Mouse (Mus musculus) large intestine, adult 2 months (tissue): ENCODE results near the gene Irf2. TPM values are rescaled to one million over a fixed set of nuclear protein-coding genes. Genes with fewer than 3 reads are reported as not detected.
"Not testable (repeated sequence)": the region's sequence is repeated elsewhere in the genome, so short reads cannot be mapped to it uniquely, and the experiment has no call there.

Source experiments
- DNase-seq: peaks from one replicate; pipeline ENCODE4 v3.0.0-alpha.2; 2012; ENCODE audit warnings: low read depth, low spot score
- WGBS: fragments of 180-500 bp; shearing (Covaris S2); methylation state at CpG from one replicate; pipeline ENCODE4 v1.1.7; 2018; 5-methylcytosine and 5-hydroxymethylcytosine counted together
- polyA plus RNA-seq: library from polyadenylated mRNA; depleted of rRNA; stranded (reverse); fragments of >200 nt; gene quantifications from 2 replicates; pipeline ENCODE4 v1.2.3, GENCODE M21; 2012

The Irf2 gene
- polyA plus RNA-seq, 1 experiment = 13.2 TPM

GRCm38 (mm10) chr8:46721065-46721845, 18.3 kb upstream of the Irf2 start:
- 82% methylated on average over 11 of the region's 11 CpGs for WGBS

DNA sequence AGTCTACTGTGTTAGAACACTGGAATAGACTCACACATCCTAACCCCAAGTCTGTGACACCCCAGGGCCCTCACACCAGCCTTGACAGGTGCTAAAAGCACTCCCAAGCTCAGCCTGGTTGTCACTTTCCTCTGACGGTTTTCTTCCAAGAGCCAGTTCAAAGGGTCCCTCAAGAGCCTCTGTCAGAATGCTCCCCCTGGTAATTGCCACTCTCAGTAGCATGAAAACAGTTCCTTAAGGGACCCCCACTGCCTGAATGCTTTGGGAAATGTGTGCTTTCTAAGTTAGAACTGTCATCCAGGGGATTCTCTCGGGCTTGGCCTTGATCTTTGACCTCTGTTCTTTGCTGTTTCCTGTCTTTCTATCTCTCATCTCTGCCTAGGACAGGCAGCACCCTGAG, 17.0 kb upstream of the Irf2 start:
- DNase-seq = no peak
- WGBS = 52% methylated on average over 2 of the region's 2 CpGs

More at GRCm38 (mm10) chr8:46721065-46721845, 18.3 kb upstream of the Irf2 start:
- no peak for DNase-seq

- 46% methylated on average over 2 of the region's 2 CpGs for WGBS
- DNase-seq = no peak
Measured at GRCm38 (mm10) chr8:46726383-46726782, 13.1 kb upstream of the Irf2 start.

- not testable (repeated sequence) for DNase-seq
- 95% methylated on average over 1 of the region's 1 CpGs for WGBS
Measured at GRCm38 (mm10) chr8:46729671-46730070, 9.9 kb upstream of the Irf2 start.

GRCm38 (mm10) chr8:46732381-46732915, 7.1 kb upstream of the Irf2 start:
- WGBS = 83% methylated on average over 7 of the region's 7 CpGs
- no peak for DNase-seq

GRCm38 (mm10) chr8:46733603-46734002, 5.9 kb upstream of the Irf2 start:
- no peak for DNase-seq
- 84% methylated on average over 8 of the region's 8 CpGs for WGBS

GRCm38 (mm10) chr8:46735505-46735904, 4.0 kb upstream of the Irf2 start:
- DNase-seq = no peak
- 89% methylated on average over 11 of the region's 11 CpGs for WGBS

- no peak for DNase-seq
- 87% methylated on average over 3 of the region's 3 CpGs for WGBS
Measured at GRCm38 (mm10) chr8:46736260-46736659, 3.3 kb upstream of the Irf2 start.

DNA sequence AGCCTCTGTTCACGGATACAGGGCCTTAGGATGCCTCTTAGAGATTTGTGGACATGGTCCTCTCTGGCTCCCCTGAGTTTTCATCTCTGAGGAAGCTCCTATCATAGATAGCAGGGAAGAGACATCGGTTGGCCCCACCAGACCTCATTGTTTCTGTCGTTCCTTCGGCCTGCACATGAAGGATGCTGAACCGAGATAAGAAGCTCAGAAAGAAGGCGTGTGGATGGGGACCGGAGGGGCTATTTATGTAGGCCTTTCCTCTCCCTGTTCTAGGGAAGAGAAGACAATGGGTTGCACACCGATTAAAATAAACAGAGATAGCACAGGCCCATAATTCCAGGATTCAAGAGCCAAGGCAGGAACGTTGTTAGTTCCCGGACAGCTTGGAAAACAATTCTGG, 2.1 kb upstream of the Irf2 start:
- 86% methylated on average over 10 of the region's 10 CpGs for WGBS
- no peak for DNase-seq

DNA sequence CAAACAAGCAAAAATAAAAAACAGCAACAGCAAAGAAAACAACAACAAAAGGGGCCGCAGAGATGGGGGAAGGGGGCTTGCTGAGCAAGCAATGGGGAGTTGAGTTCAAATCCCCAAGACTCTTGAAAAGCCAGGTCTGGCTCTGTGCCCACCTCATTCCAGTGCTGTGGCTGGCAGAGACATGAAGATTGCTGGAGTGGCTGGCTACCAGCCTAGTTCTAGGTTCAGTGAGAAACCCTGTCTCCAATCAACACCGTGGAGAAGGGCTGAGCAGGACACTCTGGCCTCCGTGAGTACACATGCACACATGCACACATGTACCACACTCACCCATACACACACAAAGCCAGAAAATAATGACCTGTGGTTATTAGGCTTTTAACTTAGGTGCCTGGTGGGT, 1.6 kb upstream of the Irf2 start:
- no peak for DNase-seq
- 52% methylated on average over 3 of the region's 3 CpGs for WGBS

DNA sequence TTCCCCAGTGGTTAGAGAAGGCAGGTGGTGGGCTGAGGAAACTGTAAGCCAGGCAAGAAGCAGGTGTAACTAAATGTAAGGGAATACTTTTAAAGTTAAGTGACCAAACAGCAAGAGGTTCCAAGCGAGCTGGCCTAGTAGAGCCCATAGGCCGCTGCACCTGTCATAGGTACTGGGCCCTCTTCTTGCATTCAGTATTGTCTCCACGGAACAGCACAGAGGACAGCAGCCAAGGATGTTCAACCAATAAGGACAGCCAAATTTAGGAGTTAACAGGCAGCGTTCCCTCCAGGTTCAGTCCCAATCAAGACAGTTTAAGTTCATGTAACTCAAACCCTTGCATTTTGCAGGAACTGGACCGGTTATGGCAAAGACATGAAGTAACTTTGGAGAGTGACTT, 931 bp upstream of the Irf2 start:
- WGBS = 14% methylated on average over 5 of the region's 5 CpGs
- no peak for DNase-seq

GRCm38 (mm10) chr8:46739956-46740512, 502 bp downstream of the Irf2 start:
- under 1% methylated on average over 22 of the region's 22 CpGs for whole genome bisulfite sequencing
- DNase-seq = no peak

- no peak for DNase-seq
- whole genome bisulfite sequencing = under 1% methylated on average over 97 of the region's 97 CpGs
Measured at GRCm38 (mm10) chr8:46740513-46741280, 1.2 kb downstream of the Irf2 start.

- 0% methylated on average over 28 of the region's 28 CpGs for WGBS
- no peak for DNase-seq
Measured at GRCm38 (mm10) chr8:46741281-46741791, 1.8 kb downstream of the Irf2 start.

GRCm38 (mm10) chr8:46741991-46742690, 2.6 kb downstream of the Irf2 start:
- DNase-seq = no peak
- WGBS = 5% methylated on average over 8 of the region's 8 CpGs

- 8% methylated on average over 5 of the region's 5 CpGs for WGBS
- DNase-seq = no peak
Measured at GRCm38 (mm10) chr8:46742691-46743082, 3.2 kb downstream of the Irf2 start.

GRCm38 (mm10) chr8:46745464-46745863, 5.9 kb downstream of the Irf2 start:
- no peak for DNase-seq
- 79% methylated on average over 1 of the region's 1 CpGs for WGBS

DNA sequence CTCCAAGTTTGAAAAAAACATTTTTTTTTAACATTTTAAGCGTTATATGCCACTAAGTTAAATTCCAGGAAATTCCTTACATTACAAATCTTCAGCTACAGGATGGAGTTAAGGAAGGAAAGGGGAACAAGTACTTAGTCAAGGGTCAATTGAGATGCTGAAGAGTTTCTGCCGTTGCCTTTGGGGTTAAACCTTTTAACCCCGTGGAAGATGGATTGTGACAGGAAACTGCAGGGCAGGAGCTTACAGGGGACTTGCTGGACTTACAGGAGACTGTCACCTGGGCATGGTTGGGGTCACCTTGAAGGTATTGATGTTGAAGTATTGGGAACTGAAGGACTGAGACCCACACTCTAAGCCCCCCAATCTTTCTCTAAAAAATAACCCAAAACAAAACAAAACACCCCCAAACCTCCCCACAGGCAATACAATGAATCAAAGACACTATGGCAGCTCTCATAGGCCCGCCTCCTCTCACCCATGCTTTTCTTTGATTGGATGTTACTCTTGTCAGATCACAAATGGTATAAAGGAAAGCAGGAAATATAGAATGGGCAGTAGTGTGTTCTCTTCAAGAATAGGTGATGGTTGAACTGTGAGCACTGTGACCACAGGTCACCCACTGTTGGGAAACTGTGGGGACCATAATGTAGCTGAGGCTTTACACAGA, 7.9 kb downstream of the Irf2 start:
- no peak for DNase-seq

GRCm38 (mm10) chr8:46750000-46750399, 10.5 kb downstream of the Irf2 start:
- 81% methylated on average over 5 of the region's 5 CpGs for WGBS
- DNase-seq = no peak

More for the DNA sequence above, 7.9 kb downstream of the Irf2 start:
- 56% methylated on average over 4 of the region's 4 CpGs for WGBS
